Mouse (Mus musculus) liver, embryonic 15.5 days (tissue): Measurements from ENCODE around the gene Ip6k1. TPM values are rescaled to one million over a fixed set of nuclear protein-coding genes. Genes with fewer than 3 reads are reported as not detected.

Experiments used
- ATAC-seq: fragments of 200-750 bp; cut with Nextera tagmentation; 2 replicates; pipeline ENCODE4 v1.8.0; 2017; ENCODE audit warnings: moderate number of reproducible peaks, mild to moderate bottlenecking, moderate library complexity; ENCODE audit not compliant: insufficient read depth
- H3K27ac ChIP-seq: fragments of 300-500 bp; sonication (generic); replicated peaks from 2 replicates; pipeline ENCODE4 v1.5.1; 2015; ENCODE audit warnings: mild to moderate bottlenecking, inconsistent platforms
- H3K27me3 ChIP-seq: fragments of 300-500 bp; sonication (generic); 2 replicates; pipeline ENCODE4 v1.6.1; 2015; ENCODE audit warnings: mild to moderate bottlenecking, inconsistent platforms
- H3K36me3 ChIP-seq: fragments of 300-500 bp; sonication (generic); replicated peaks from 2 replicates; pipeline ENCODE4 v1.6.1; 2015; ENCODE audit warnings: moderate library complexity, mild to moderate bottlenecking, inconsistent platforms
- H3K4me1 ChIP-seq: fragments of 300-500 bp; sonication (generic); replicated peaks from 2 replicates; pipeline ENCODE4 v1.6.1; 2015; ENCODE audit warnings: inconsistent platforms
- H3K4me2 ChIP-seq: fragments of 300-500 bp; sonication (generic); 2 replicates; pipeline ENCODE4 v1.6.1; 2015; ENCODE audit warnings: moderate library complexity, mild to moderate bottlenecking, inconsistent platforms
- H3K4me3 ChIP-seq: fragments of 300-500 bp; sonication (generic); replicated peaks from 2 replicates; pipeline ENCODE4 v1.5.1; 2015; ENCODE audit warnings: mild to moderate bottlenecking, inconsistent platforms
- H3K9ac ChIP-seq: fragments of 300-500 bp; sonication (generic); 2 replicates; pipeline ENCODE4 v1.6.1; 2015; ENCODE audit warnings: moderate library complexity, mild to moderate bottlenecking, inconsistent platforms
- H3K9me3 ChIP-seq: fragments of 300-500 bp; sonication (generic); replicated peaks from 2 replicates; pipeline ENCODE4 v1.6.1; 2016; ENCODE audit warnings: inconsistent platforms
- WGBS: fragments of 180-500 bp; shearing (Covaris S2); methylation state at CpG from one replicate; pipeline ENCODE4 v1.1.7; 2015; ENCODE audit warnings: mixed read lengths; ENCODE audit not compliant: insufficient replicate concordance; 5-methylcytosine and 5-hydroxymethylcytosine counted together
- polyA plus RNA-seq: library from polyadenylated mRNA; unstranded; fragments of >200 nt; fragmentation: Nextera tagmentation; extraction: Ambion mirVana; gene quantifications from 2 replicates; pipeline ENCODE4 v1.2.1, GENCODE M21; 2015

Ip6k1 gene
- polyA plus RNA-seq, 1 experiment from 2014 or later: 35.3 TPM

DNA sequence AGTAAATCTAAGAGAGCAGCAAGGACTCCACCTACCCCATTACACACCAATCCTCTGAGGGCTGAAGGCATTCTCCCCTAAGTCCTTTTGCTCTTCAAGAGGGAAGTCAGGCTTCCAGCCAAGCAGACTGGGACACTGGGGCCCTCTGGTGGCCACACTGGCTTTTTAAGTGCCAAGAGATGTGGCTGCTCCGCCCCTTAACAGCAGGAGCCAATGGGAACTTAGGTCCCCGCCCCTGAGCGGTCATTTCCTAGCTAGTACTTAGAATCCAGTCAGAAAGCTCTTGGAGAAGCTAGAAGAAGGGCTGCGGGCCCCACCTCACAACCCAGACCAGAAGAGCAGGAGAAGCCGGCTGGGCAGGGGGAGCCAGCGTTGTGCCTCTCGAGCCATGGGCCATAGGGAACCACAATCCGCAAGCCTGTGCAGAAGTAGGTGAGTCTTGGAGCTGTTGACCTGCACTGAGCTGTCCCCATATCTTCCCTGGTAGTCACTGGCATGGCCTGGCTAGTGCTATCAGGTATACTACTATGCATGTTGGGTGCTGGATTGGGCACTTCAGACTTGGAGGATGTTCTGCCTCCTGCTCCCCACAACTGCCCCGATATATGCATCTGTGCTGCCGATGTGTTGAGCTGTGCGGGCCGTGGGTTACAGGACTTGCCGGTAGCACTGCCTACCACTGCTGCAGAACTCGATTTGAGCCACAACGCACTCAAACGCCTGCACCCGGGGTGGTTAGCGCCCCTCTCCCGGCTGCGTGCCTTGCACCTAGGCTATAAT lies 50.8 kb downstream of the Ip6k1 start, which contains the start of gene Amigo3:
Gene Amigo3, plus strand, starts transcription at position 275 of the 780 bp plus-strand sequence.
- H3K27ac ChIP-seq: peak within 1 kb of the TSS; percentile 53

GRCm38 (mm10) chr9:108053665-108054225 lies 51.4 kb downstream of the Ip6k1 start:
- WGBS: 91% methylated on average over 15 of the region's 15 CpGs
- 0 out of 2 replicates have a peak overlapping the region, but pooled peaks have one; percentile 56 for H3K4me2 ChIP-seq
- H3K9ac ChIP-seq: no peak overlapping the region
- H3K27ac ChIP-seq: no peak overlapping the region
- H3K27me3 ChIP-seq: no peaks in the 10 kb centered on the region
- H3K9me3 ChIP-seq: no peaks in the 10 kb centered on the region
- H3K4me3 ChIP-seq: no peak overlapping the region
- peaks cover 50% of the 10 kb centered on the region for H3K4me1 ChIP-seq
- H3K36me3 ChIP-seq: peaks cover 91% of the 10 kb centered on the region
- ATAC-seq: no peak

More for the DNA sequence above, 50.8 kb downstream of the Ip6k1 start, which contains the start of gene Amigo3:
- ATAC-seq: peak; percentile 11
- Histone ChIP-seq H3K4me2 (peak within 1 kb of the TSS; percentile 56), H3K9me3 (no peaks in the 10 kb centered on the region), H3K9ac (peak within 1 kb of the TSS; percentile 23; the same call in 1 of the 2 replicates), H3K36me3 (peaks cover 84% of the 10 kb centered on the region), H3K4me3 (0 out of 2 replicates have a peak within 1 kb of the TSS, but pooled peaks have one; percentile 10), H3K27me3 (no peaks in the 10 kb centered on the region), H3K4me1 (peaks cover 57% of the 10 kb centered on the region)
- WGBS: 51% methylated on average over 20 of the region's 20 CpGs

GRCm38 (mm10) chr9:108054331-108055040 lies 52.2 kb downstream of the Ip6k1 start:
- Histone ChIP-seq H3K4me2 (no peak overlapping the region), H3K9me3 (no peaks in the 10 kb centered on the region), H3K4me1 (peaks cover 48% of the 10 kb centered on the region), H3K27me3 (no peaks in the 10 kb centered on the region), H3K27ac (no peak overlapping the region), H3K9ac (no peak overlapping the region), H3K36me3 (peaks cover 98% of the 10 kb centered on the region), H3K4me3 (no peak overlapping the region)
- no peak for ATAC-seq
- WGBS: 88% methylated on average over 22 of the region's 22 CpGs

DNA sequence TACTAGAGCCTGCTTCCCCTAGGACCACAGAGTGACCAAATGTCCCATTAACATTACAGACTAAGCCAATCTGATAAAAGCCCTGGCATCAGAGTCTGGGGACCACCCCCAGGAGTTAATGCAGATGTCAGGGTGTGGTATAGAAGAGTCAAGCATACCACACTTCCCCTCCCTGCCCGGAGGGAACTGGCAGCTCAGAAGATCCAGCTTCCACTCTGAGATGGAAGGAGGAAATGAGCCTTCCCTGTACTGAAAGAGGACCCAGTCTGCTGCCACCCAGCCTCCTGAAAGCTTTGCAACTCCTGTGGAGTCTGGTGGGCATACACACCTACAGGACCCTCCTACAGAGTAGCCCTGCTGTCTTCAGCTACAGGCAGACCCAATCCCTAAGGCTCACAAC lies 52.8 kb downstream of the Ip6k1 start:
- H3K4me1 ChIP-seq: peaks cover 42% of the 10 kb centered on the region
- no peak overlapping the region for H3K4me2 ChIP-seq
- no peak for ATAC-seq
- peaks cover 100% of the 10 kb centered on the region for H3K36me3 ChIP-seq
- no peak overlapping the region for H3K9ac ChIP-seq
- WGBS: 48% methylated on average over 1 of the region's 1 CpGs
- H3K27me3 ChIP-seq: no peaks in the 10 kb centered on the region
- no peak overlapping the region for H3K4me3 ChIP-seq
- 0 out of 2 replicates have a peak overlapping the region, but pooled peaks have one; percentile 11 for H3K27ac ChIP-seq
- no peaks in the 10 kb centered on the region for H3K9me3 ChIP-seq

- WGBS: 97% methylated on average over 6 of the region's 6 CpGs
- peaks cover 100% of the 10 kb centered on the region for H3K36me3 ChIP-seq
- no peaks in the 10 kb centered on the region for H3K9me3 ChIP-seq
- no peak overlapping the region for H3K4me2 ChIP-seq
- ATAC-seq: no peak
- no peak overlapping the region for H3K9ac ChIP-seq
- no peak overlapping the region for H3K4me3 ChIP-seq
- peaks cover 37% of the 10 kb centered on the region for H3K4me1 ChIP-seq
- no peak overlapping the region for H3K27ac ChIP-seq
- no peaks in the 10 kb centered on the region for H3K27me3 ChIP-seq
Observed at GRCm38 (mm10) chr9:108055661-108056237, 53.4 kb downstream of the Ip6k1 start.

GRCm38 (mm10) chr9:108056361-108057261 lies 54.3 kb downstream of the Ip6k1 start:
- no peak for ATAC-seq
- no peak overlapping the region for H3K4me2 ChIP-seq
- H3K27me3 ChIP-seq: no peaks in the 10 kb centered on the region
- H3K27ac ChIP-seq: no peak overlapping the region
- H3K36me3 ChIP-seq: peaks cover 100% of the 10 kb centered on the region
- WGBS: 89% methylated on average over 28 of the region's 28 CpGs
- H3K4me1 ChIP-seq: peaks cover 37% of the 10 kb centered on the region
- H3K9ac ChIP-seq: no peak overlapping the region
- no peaks in the 10 kb centered on the region for H3K9me3 ChIP-seq
- no peak overlapping the region for H3K4me3 ChIP-seq

GRCm38 (mm10) chr9:108057262-108057562 lies 54.9 kb downstream of the Ip6k1 start:
- 82% methylated on average over 5 of the region's 5 CpGs for WGBS
- no peaks in the 10 kb centered on the region for H3K9me3 ChIP-seq
- no peak overlapping the region for H3K27ac ChIP-seq
- no peak overlapping the region for H3K4me3 ChIP-seq
- no peak overlapping the region for H3K4me2 ChIP-seq
- no peaks in the 10 kb centered on the region for H3K27me3 ChIP-seq
- peaks cover 35% of the 10 kb centered on the region for H3K4me1 ChIP-seq
- ATAC-seq: no peak
- H3K9ac ChIP-seq: no peak overlapping the region
- H3K36me3 ChIP-seq: peaks cover 100% of the 10 kb centered on the region

- Histone ChIP-seq H3K9ac (no peak overlapping the region), H3K4me3 (no peak overlapping the region), H3K36me3 (peaks cover 100% of the 10 kb centered on the region), H3K27ac (no peak overlapping the region), H3K4me1 (peaks cover 34% of the 10 kb centered on the region), H3K27me3 (no peaks in the 10 kb centered on the region), H3K4me2 (no peak overlapping the region), H3K9me3 (no peaks in the 10 kb centered on the region)
- 97% methylated on average over 9 of the region's 9 CpGs for WGBS
- ATAC-seq: no peak
Observed at GRCm38 (mm10) chr9:108058291-108058690, 56.0 kb downstream of the Ip6k1 start.

DNA sequence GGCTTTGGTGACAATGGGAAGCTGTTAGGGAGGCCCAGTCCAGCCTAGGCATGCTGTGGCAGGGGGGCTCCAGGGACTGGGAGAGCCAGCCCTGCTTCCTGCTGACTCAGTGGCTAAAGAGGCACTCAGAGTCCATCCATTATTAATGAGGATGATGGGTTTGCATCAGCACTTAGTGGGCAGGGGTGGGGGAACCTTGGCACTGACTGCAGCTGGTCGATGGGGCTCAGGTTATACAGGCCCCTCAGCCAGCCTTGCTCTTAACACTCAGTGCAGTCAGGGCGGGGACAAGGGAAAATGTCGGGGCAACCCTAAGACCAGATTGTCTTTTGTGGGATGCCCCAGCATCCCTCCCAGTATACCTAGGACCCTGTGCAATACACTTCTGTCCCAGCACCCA lies 59.8 kb downstream of the Ip6k1 start:
- WGBS: 89% methylated on average over 3 of the region's 3 CpGs
- Histone ChIP-seq H3K9me3 (no peaks in the 10 kb centered on the region), H3K4me2 (no peak overlapping the region), H3K4me1 (peaks cover 25% of the 10 kb centered on the region), H3K27me3 (no peaks in the 10 kb centered on the region), H3K27ac (no peak overlapping the region), H3K4me3 (no peak overlapping the region), H3K9ac (no peak overlapping the region), H3K36me3 (peaks cover 100% of the 10 kb centered on the region)
- no peak for ATAC-seq

DNA sequence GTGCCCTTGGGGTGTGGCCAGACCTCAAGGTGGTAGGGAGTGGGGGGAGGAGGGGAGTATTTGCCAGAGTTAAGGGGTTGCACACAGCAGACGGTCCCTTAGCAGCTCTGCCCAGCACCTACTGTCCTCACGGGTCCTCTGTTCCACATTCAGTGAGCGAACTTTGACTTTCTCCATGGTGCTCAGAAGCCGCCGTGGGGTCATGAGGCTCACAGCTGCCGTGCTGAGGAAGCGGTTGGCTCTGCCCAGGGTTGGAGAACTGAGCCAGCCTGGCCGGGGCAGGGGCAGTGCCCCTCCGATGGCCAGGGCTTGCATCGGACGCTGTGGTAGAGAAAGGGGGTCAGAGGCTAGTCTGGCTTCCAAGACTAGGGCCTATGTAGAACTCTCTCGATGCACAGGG lies 61.1 kb downstream of the Ip6k1 start:
- no peak overlapping the region for H3K4me2 ChIP-seq
- no peaks in the 10 kb centered on the region for H3K9me3 ChIP-seq
- no peak overlapping the region for H3K9ac ChIP-seq
- peaks cover 33% of the 10 kb centered on the region for H3K4me1 ChIP-seq
- no peaks in the 10 kb centered on the region for H3K27me3 ChIP-seq
- no peak for ATAC-seq
- no peak overlapping the region for H3K27ac ChIP-seq
- WGBS: 79% methylated on average over 12 of the region's 12 CpGs
- H3K4me3 ChIP-seq: no peak overlapping the region
- H3K36me3 ChIP-seq: peaks cover 100% of the 10 kb centered on the region
